Mouse (Mus musculus) heart, postnatal 0 days (tissue): Measurements from ENCODE around the gene Ppm1g. TPM values are rescaled to one million over a fixed set of nuclear protein-coding genes. Genes with fewer than 3 reads are reported as not detected.

ENCODE experiments used
- ATAC-seq: fragments of 200-750 bp; cut with Nextera tagmentation; 2 replicates; pipeline ENCODE4 v1.8.0; 2017; ENCODE audit warnings: low read depth, moderate number of reproducible peaks, moderate library complexity; ENCODE audit not compliant: insufficient read depth
- DNase-seq: peaks from one replicate; pipeline ENCODE4 v3.0.0-alpha.2; 2016; ENCODE audit warnings: low spot score
- H3K27ac ChIP-seq: fragments of 300-500 bp; sonication (generic); 2 replicates; pipeline ENCODE4 v1.5.1; 2014; ENCODE audit warnings: low read depth, mild to moderate bottlenecking
- H3K27me3 ChIP-seq: fragments of 300-500 bp; sonication (generic); 2 replicates; pipeline ENCODE4 v1.6.1; 2014; ENCODE audit warnings: low read length, mixed read lengths; ENCODE audit not compliant: control insufficient read depth, insufficient read depth
- H3K36me3 ChIP-seq: fragments of 300-500 bp; sonication (generic); replicated peaks from 2 replicates; pipeline ENCODE4 v1.6.1; 2014; ENCODE audit warnings: low read length, mixed read lengths; ENCODE audit not compliant: control insufficient read depth, insufficient read depth
- H3K4me1 ChIP-seq: fragments of 300-500 bp; sonication (generic); 2 replicates; pipeline ENCODE4 v1.6.1; 2014; ENCODE audit warnings: antibody characterized with exemption; ENCODE audit not compliant: control insufficient read depth, insufficient read depth
- H3K4me2 ChIP-seq: fragments of 300-500 bp; sonication (generic); 2 replicates; pipeline ENCODE4 v1.6.1; 2014; ENCODE audit warnings: low read depth, mild to moderate bottlenecking, low read length, moderate library complexity
- H3K4me3 ChIP-seq: fragments of 300-500 bp; sonication (generic); 2 replicates; pipeline ENCODE4 v1.5.1; 2014; ENCODE audit warnings: low read depth, low read length
- H3K9ac ChIP-seq: fragments of 300-500 bp; sonication (generic); replicated peaks from 2 replicates; pipeline ENCODE4 v1.6.1; 2014; ENCODE audit warnings: low read depth, low read length, mixed read lengths
- H3K9me3 ChIP-seq: fragments of 300-500 bp; sonication (generic); replicated peaks from 2 replicates; pipeline ENCODE4 v1.6.1; 2016; ENCODE audit warnings: low read length; ENCODE audit not compliant: control insufficient read depth
- CTCF ChIP-seq: IDR thresholded peaks from 2 replicates; pipeline ENCODE4 v1.5.1; 2016; ENCODE audit warnings: antibody characterized with exemption, control low read depth, low read depth
- EP300 ChIP-seq: IDR thresholded peaks from 2 replicates; pipeline ENCODE4 v1.6.1; 2016; ENCODE audit warnings: antibody characterized with exemption, low read depth
- WGBS: fragments of 180-500 bp; shearing (Covaris S2); extraction: QIAGEN DNeasy Blood & Tissue Kit; methylation state at CpG from one replicate; pipeline ENCODE4 v1.1.7; 2014; 5-methylcytosine and 5-hydroxymethylcytosine counted together
- polyA plus RNA-seq: library from polyadenylated mRNA; unstranded; fragments of >200 nt; fragmentation: Nextera tagmentation; extraction: Ambion mirVana; gene quantifications from 2 replicates; pipeline ENCODE4 v1.2.1, GENCODE M21; 2015
- total RNA-seq: library from RNA; depleted of rRNA; stranded (reverse); fragments of >200 nt; gene quantifications from 2 replicates; pipeline ENCODE4 v1.2.3, GENCODE M21; 2014; ENCODE audit warnings: low replicate concordance

Gene Ppm1g
- total and polyA plus RNA-seq, 2 experiments from 2014 or later = 51.7 to 68.0 TPM

GRCm38 (mm10) chr5:31202933-31203332 is 17.6 kb downstream of the Ppm1g start:
- no peaks in the 10 kb centered on the region for H3K27me3 ChIP-seq
- H3K9ac ChIP-seq = 0 out of 2 replicates have a peak overlapping the region, but pooled peaks have one; percentile 83
- H3K4me2 ChIP-seq = peak overlapping the region; percentile 93
- H3K9me3 ChIP-seq = 0 out of 2 replicates have a peak, but pooled peaks cover 4% of the 10 kb centered on the region
- H3K4me3 ChIP-seq = peak overlapping the region; percentile 89
- TF ChIP-seq CTCF (no peak), EP300 (no peak)
- H3K4me1 ChIP-seq = peaks cover 9% of the 10 kb centered on the region
- DNase-seq (no peak), ATAC-seq (no peak)
- H3K36me3 ChIP-seq = peaks cover 77% of the 10 kb centered on the region
- peak overlapping the region; percentile 83 for H3K27ac ChIP-seq
- 83% methylated on average over 7 of the region's 7 CpGs for WGBS

GRCm38 (mm10) chr5:31201742-31202590 is 18.5 kb downstream of the Ppm1g start, which contains the start of gene Zfp513:
Gene Zfp513, minus strand, starts transcription at chr5:31202303.
- Histone ChIP-seq H3K36me3 (peaks cover 77% of the 10 kb centered on the region), H3K9me3 (0 out of 2 replicates have a peak, but pooled peaks cover 4% of the 10 kb centered on the region), H3K27ac (peak within 1 kb of the TSS; percentile 85), H3K27me3 (no peaks in the 10 kb centered on the region), H3K4me2 (peak within 1 kb of the TSS; percentile 93), H3K9ac (peak within 1 kb of the TSS; percentile 83), H3K4me1 (peaks cover 9% of the 10 kb centered on the region), H3K4me3 (peak within 1 kb of the TSS; percentile 89)
- WGBS = under 1% methylated on average over 52 of the region's 53 CpGs
- DNase-seq = peak; percentile 100
- peak; percentile 96 for ATAC-seq
- no peak for TF ChIP-seq CTCF
- TF ChIP-seq EP300 = peak; percentile 85

GRCm38 (mm10) chr5:31201042-31201741 is 19.3 kb downstream of the Ppm1g start:
- Histone ChIP-seq H3K36me3 (peaks cover 78% of the 10 kb centered on the region), H3K9ac (peak overlapping the region; percentile 83), H3K4me1 (peaks cover 9% of the 10 kb centered on the region), H3K9me3 (0 out of 2 replicates have a peak, but pooled peaks cover 4% of the 10 kb centered on the region), H3K4me2 (peak overlapping the region; percentile 93), H3K4me3 (peak overlapping the region; percentile 89), H3K27me3 (no peaks in the 10 kb centered on the region), H3K27ac (peak overlapping the region; percentile 85)
- DNase-seq = no peak
- TF ChIP-seq CTCF = no peak
- TF ChIP-seq EP300 = no peak
- 16% methylated on average over 13 of the region's 13 CpGs for WGBS
- ATAC-seq = no peak

- H3K27me3 ChIP-seq = no peaks in the 10 kb centered on the region
- H3K36me3 ChIP-seq = peaks cover 79% of the 10 kb centered on the region
- no peak overlapping the region for H3K4me2 ChIP-seq
- peaks cover 9% of the 10 kb centered on the region for H3K4me1 ChIP-seq
- H3K9ac ChIP-seq = no peak overlapping the region
- ATAC-seq = no peak
- H3K4me3 ChIP-seq = no peak overlapping the region
- WGBS = 88% methylated on average over 27 of the region's 27 CpGs
- TF ChIP-seq EP300 (no peak), CTCF (no peak)
- 0 out of 2 replicates have a peak, but pooled peaks cover 4% of the 10 kb centered on the region for H3K9me3 ChIP-seq
- no peak for DNase-seq
- no peak overlapping the region for H3K27ac ChIP-seq
Observed at GRCm38 (mm10) chr5:31200327-31200768, 20.1 kb downstream of the Ppm1g start.

GRCm38 (mm10) chr5:31199893-31200292 is 20.6 kb downstream of the Ppm1g start:
- TF ChIP-seq CTCF (no peak; the same call in 1 of the 2 replicates), EP300 (no peak)
- ATAC-seq = no peak
- no peak overlapping the region for H3K4me3 ChIP-seq
- WGBS = 74% methylated on average over 9 of the region's 9 CpGs
- no peaks in the 10 kb centered on the region for H3K27me3 ChIP-seq
- H3K9ac ChIP-seq = no peak overlapping the region
- H3K9me3 ChIP-seq = 0 out of 2 replicates have a peak, but pooled peaks cover 4% of the 10 kb centered on the region
- no peak overlapping the region for H3K4me2 ChIP-seq
- no peak overlapping the region for H3K27ac ChIP-seq
- peaks cover 79% of the 10 kb centered on the region for H3K36me3 ChIP-seq
- peaks cover 9% of the 10 kb centered on the region for H3K4me1 ChIP-seq
- DNase-seq = no peak
